Mouse (Mus musculus) hematopoietic stem cell, adult 5-6 weeks (primary cell): ENCODE results near the gene Helz. TPM values are rescaled to one million over a fixed set of nuclear protein-coding genes. Genes with fewer than 3 reads are reported as not detected.
A peak's percentile ranks its signal among the peaks of the same experiment; 100 is the strongest.

Experiments
- ATAC-seq, 2 experiments: fragments of 125-278 bp in 1 of 2; replicated peaks in 1 of 2; 2 replicates each; pipeline ENCODE4 v1.8.0; 2016 to 2017; ENCODE audit warnings: inconsistent platforms in 2 of 2, mild to moderate bottlenecking in 2 of 2, moderate number of reproducible peaks in 2 of 2, low read depth in 1 of 2, moderate TSS enrichment in 1 of 2; ENCODE audit not compliant: low FRiP score in 2 of 2, poor library complexity in 2 of 2, severe bottlenecking in 2 of 2, insufficient read depth in 1 of 2, low TSS enrichment in 1 of 2
- total RNA-seq: library from RNA; stranded (forward); fragments of 172-1452, 232-1000 nt; gene quantifications from 2 replicates; pipeline ENCODE4 v1.2.3, GENCODE M21; 2017

Gene Helz
- total RNA-seq, 1 experiment from 2014 or later, result 21.6 TPM

DNA sequence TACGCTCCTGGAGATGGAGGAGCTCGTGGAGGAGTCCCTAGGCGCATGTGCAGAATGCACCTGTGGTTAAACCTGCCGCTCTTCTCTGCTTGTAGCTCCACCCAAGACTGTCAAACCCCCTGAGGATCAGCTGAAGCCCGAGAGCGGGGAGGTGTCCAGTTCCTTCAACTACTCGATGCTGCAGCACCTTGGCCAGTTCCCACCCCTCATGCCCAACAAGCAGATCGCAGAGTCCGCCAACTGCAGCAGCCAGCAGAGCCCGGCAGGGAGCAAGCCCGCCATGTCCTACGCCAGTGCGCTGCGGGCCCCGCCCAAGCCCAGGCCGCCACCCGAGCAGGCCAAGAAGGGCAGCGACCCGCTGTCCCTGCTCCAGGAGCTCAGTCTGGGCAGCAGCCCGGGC is 138.6 kb downstream of the Helz start:
- no peak for ATAC-seq

DNA sequence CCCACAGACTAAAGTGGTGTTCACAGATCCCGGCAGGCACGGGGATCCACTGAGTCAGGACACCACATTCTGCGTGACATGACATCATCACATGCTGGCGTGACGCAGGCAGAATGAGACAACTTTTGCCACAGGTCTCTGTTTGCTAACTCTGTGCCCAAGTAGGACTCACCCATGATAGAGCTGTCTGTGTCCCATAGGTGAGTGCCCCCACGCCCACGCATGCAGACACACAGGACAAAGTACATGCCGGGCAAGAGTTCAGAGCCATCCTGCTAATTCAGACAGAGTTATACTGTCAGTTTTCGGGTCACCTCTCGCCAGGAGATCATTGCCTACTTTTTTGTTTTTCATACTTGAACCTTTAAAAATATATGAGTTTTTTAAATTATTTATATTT is 140.8 kb downstream of the Helz start:
- ATAC-seq, result no peak

DNA sequence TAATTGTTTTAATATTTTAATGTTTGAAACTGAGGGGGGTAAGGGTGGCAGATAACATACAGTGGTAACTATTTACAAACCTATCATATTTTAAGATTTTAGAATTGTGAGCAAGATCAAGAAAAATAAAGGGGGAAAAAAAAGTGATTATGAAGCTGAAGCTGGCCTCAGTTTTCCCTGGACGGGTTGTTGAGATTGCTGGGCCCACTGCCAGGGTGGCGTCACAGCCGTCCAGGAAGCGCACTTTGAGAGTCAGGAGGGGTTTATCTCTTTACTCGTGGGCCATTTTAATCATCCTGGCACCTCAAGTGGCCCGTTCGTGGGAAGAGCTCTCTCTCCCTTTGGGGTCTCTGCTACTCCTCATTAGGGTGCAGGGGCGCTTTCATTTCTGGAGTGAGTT is 143.8 kb downstream of the Helz start:
- ATAC-seq, result no peak

DNA sequence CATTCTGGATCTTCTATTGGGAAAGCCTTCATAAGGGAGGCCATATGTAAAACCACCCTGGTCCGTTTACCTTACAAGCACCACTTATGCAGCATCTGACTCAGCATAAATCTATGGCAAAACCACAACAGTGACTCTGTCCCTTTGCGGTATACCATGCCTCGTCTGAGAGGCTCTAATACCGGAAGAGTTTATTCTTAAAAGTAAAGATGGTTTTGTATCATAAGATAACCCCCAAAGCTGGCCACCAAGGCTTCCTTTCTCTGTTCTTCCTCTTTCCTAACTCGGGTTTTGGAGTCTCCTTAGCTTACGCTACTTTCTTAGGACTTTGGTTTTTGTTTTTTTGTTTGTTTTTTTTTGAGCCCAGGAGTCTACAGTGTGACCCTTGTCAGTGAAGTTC is 145.6 kb downstream of the Helz start:
- ATAC-seq, result peak; percentile 85 to 93

DNA sequence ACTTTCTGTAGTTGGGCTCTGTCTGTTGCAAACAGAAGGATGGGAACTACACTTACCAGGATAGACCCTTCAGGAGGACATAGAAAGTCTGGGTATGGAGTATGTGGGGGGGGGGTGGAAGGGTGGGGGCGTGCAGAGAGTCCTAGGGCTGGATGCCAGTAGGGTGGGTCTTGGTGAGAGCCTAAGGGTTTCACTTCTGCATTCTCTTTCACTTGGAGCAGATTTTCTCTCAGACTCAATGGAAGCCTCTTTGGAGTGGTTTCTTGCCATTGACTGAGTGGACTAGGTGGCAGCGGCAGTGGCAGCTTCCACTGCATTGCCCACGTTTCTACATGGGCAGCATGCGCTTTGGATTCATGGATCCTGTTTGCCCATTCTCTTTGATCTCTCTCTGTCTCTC is 152.2 kb downstream of the Helz start:
- ATAC-seq, result peak in 1 of 2 experiments; percentile 33; a peak in 1 of 4 replicates

DNA sequence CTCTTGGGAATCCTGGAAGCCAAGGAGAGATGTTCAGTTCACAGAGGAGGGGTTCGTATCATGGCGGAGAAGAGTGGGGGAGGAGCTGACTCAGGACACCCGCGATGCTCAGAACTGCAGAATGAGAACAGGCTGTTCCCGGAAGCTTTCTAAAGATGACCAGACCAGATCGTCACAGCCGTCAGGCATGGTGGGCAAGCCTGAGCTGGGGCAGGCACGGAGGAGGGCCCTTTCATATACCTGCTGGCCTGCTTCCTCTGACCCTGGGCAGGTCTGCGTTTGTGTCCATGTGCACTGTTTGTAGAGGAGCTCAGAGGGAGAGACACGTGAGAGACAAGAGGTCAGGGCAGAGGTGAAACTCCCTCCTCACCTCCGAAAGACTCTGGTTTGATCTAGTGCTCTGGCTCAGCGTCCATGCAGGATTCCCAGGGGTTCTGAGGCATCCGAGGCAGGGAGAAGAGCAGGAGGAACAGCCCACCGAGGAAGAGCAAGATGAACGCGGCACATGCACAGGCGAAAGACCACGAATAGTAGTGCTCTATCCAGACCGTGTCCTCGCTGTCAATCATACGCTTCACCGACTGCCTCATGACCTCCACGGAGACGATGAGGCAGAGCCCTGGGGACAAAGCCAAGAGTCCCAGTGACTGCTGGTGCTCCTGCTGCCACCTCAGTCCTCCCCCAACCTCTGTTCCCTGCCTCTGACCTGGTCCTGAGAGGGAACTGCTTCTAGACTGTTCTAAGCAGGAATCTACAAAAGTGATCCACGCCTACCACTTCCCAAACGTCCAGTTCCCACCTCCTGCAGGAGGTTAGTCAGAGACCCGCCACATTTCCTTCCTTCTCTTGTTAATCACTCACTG is 155.8 kb downstream of the Helz start:
- ATAC-seq, result no peak

DNA sequence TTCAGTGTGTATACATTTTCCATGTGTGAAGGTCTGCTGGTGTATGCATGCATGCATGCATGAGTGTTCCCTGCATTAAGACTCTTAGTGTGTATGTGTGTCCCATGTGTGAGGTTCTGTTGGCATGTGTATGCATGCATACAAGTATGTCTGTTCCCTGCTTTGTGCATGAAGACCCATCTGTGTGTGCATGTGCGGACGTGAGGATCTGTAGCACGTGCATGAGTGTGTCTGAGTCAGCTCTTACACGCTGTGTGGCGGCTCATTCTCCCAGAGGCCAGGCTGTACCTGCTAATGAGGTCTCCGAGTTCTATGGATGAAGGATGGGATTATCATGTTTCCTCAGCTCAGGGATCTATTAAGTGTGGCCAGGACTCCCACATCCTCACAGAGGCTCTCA is 157.3 kb downstream of the Helz start:
- no peak for ATAC-seq

DNA sequence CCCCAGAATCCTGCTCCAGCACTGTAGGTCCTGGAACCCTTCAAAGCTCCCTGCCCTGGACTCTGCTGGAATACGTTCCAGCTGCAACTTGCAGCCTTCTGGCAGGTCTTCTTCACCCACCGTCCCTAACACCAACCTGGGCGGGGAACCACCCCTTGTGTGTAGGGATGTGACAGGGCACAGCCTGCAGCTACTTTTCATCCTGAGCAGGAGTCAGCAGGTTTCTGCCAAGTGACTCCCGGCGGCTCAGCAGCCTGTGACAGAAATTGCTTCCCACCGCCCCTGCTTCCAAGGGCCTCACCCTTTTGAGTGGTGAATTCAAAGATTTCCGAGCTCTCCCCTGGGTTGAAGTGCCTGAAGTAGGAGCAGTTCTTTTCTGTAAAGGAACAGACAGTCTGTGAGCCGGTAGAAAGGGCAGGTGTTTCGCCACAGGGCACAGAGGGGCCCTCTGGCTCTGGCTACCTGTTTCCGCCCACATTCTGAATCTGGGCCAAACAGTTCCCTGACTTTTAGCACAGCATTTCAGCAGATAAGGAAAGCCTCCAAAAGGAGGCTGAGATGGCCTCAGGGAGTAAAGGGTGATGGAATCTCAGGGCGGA is 157.8 kb downstream of the Helz start:
- ATAC-seq, result no peak

DNA sequence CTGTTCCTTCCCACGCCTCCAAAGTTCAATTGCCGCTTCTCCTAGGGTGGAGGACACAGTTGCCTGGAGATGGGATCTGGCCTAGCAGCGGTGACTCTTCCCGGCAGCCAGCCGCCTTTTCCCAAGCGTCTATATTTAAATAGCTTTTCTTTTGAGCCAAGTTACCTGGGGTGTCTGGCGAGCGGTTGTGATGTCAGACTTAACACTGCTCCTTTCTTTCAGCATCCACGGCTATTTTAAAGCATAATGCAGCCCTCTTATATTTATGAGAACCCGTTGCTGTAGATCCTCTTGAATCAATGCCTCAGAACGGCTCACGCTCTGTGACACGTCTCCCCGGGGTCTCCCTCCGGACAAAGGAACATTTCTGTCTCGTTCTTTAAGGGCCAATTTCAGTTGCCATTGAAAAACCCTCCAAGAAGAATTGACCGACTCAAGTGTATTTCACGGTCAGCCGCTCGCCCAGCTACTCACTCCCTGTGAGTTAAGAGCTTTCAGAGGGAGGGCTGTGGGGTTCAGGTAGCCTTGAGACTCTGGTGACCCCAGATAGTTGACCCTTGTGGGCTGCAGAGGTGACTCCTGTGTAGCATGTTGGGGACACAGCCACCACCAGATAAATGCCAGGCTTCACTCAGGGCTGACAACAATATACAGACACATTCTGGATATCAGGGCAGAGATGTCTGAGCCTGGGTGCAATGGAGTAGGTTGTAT is 160.3 kb downstream of the Helz start:
- ATAC-seq, result no peak

DNA sequence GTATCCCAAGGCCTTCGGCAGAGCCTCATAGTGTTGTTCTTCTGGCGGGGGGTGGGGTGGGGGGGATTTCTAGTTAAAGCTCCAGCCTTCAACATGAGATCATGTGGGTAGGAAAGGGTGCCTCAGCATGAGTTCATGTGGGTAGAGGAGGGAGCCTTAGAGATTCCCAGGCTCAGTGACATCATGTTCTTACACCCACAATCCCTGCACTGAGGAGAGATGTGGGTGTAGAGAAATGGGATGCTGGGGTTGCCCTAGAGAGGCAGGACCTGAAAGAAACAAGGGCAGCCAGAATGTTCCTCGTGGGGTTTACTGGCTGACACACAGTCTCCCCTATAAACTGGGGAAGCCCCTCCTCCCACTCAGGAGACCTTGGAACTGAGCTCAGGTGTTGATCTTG is 162.6 kb downstream of the Helz start:
- no peak for ATAC-seq

DNA sequence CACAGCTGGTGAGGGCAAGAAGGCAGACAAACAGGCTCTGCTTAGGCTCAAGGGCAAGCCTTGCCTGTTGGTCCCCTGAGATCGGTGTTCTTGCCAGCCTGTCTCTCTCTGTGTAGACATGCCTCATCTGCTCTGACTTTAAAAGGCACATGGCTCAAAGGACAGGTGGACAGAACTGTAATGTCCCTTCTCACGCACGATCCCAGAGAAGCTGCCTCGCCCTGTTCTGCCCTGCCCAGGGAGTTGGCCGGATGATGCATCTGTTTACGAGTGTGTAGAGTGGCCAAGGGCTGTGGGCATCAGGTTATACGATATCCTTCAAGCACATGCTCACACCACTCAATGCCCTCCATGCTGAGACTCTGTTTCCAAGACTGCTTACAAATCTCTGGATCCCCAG is 166.6 kb downstream of the Helz start:
- ATAC-seq, result no peak

DNA sequence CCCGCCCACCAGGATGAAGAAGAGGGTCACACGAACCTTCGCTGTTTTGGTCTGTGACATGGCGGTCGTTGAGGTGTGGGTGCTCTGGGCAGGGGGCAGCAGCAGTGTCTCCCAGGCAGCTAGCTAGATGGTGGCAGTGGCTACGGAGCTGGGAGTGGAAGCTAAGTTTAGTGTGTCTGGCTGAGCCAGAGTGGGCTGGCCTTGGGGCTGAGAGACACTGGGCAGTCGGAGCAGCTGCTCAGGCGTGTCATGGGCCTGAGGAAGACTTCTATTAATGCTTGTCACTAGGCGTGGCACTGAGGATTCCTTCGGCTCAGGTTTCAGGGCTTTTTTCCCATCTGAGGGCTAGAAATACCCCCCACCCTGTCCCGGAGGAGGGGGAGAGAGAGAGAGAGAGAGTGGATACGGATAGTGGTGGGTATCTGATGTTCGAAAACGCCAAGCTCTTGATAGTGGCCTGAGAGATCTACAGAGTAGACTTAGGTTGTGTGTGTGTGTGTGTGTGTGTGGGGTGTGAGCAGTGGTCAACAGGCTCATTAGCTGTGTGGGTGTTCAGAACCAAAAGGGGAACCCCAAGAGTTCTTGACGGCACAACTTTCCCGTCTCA is 168.7 kb downstream of the Helz start, which contains the start of gene Cacng1:
Gene Cacng1, minus strand, starts transcription at position 191 of the 607 bp plus-strand sequence.
- ATAC-seq, result no peak

DNA sequence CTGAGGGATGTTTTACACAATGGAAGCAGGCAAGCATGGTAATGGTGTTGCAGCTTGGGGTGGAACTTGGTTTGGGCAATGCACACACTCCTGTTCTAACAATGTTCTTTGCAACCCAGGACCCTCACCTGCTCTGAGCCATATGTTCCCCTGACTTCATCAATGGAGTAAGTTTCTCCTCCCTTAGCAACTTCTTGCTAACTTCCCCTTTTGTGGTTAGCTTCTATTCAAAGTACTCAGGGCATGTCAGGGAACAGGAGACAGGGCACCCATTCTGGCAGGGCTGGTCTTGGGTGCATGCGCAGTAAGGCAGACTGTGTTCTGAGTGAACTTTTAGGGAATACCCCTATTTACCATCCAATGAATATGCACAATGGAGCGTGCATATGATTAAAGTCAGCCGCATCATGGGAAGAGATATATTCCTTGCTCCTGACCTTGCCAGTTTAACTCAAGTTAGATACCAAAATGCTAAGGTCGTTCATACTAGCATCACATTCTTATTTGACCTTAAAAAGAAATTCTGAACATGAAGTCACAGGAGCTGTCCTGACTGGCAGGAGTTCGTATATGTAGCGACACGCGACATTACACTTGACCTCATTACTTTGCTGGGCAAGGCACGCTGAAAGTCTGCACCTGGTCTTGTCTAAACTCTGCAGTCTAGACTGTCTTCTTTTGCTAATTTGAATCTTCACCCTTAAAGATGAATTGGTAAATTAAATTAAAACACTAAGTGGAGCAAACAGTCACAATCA is 172.7 kb downstream of the Helz start:
- peak; percentile 92 for ATAC-seq

DNA sequence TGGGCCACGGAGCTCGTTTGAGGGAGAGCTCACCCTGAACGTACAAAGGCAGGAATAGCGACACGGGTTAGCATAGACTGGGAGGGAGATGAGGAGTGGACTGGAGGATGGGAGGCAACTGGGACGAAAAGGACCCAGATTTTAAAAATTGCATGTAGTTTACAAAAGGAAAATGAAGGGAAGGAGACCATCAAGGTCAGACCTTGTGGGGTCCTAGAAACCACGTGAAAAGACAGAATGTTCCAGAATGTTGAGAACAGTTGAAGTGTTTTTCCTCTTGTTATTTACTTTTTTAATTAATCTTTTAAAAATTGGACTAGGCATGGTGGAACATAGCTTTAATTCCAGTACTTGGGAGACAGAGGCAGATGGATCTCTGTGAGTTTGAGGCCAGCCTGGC is 173.3 kb downstream of the Helz start:
- ATAC-seq, result no peak

DNA sequence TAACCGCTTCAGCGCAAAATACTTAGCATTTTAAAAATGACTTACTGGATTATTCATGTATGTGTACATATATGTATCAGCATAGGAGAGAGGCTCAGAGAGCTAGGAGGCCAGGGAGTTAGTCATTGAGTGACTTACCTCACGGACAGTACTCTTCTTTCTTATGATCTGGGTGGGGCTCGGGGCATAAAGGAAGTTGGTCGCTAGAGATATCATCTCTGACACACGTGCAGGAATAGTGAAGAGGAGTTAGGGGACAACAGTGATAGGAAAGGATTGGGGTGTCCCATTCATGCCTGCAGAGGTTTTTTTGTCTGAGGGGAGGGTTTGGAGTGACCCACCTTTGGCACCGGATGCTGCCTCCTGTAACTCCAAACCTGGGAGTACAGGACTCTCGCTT is 176.9 kb downstream of the Helz start:
- no peak for ATAC-seq

DNA sequence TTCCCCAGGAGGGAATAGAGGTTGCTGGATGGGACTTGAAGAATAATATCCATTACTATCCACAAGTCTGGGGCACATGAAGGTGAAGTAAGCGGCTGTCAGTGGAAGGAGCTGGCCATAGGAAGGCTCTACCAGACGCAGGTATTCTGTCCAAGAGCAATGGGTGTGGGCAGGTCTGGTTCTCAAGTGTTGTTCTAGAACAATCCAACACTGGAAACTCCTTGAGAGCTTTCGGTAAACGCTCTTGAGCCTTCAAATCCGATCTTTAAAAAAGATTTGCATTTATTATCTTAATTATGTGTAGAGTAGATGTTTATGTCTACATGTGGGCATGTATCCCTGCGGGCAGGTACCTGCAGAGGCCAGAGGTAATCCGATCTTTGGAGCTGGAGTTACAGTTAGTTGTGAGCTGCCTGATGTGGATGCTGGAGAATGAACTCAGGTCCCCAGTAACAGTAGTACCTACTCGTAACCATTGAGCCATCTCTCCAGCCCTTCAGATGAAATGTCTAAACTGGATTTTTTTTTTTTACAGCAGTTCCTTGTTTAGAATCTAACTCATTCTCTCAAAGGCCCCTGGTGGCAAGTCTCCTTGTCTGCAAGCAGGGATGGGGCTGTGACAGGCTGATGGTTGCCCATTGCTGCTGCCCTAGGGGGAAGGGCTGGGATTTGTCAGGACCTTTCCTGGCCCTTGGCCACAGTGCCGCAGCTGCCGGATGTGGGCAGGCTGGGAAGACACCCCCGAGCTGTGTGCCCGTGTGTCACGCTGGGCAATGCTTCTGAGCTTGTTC is 180.5 kb downstream of the Helz start:
- ATAC-seq, result no peak

DNA sequence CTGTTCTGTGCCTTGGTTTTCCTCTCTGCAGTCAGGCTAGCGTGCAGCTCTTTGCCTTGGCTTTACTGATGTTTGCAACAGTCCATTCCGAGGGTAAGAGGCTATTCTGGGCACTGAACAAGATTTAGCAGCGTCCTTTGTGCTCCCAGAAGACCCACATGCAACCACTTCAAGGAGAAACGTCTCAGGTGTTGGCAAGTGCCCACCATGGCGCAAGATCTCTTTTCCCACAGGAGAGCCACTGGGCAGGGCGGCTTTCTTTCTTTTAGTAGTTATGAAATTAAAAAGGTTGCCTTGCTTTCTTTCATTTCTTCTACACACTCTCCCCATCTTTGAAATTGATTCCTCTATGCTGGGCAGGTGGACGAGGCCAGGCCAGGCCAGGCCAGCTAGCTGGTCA is 181.4 kb downstream of the Helz start:
- no peak for ATAC-seq
